Mouse (Mus musculus) right cerebral cortex, postnatal 10 days (tissue): ENCODE results near the gene Slc23a2.

ENCODE experiments used
- DNase-seq, 2 experiments: peaks; one replicate each; pipeline ENCODE4 v3.0.0; 2021; ENCODE audit warnings: low spot score in 2 of 2

The Slc23a2 gene

DNA sequence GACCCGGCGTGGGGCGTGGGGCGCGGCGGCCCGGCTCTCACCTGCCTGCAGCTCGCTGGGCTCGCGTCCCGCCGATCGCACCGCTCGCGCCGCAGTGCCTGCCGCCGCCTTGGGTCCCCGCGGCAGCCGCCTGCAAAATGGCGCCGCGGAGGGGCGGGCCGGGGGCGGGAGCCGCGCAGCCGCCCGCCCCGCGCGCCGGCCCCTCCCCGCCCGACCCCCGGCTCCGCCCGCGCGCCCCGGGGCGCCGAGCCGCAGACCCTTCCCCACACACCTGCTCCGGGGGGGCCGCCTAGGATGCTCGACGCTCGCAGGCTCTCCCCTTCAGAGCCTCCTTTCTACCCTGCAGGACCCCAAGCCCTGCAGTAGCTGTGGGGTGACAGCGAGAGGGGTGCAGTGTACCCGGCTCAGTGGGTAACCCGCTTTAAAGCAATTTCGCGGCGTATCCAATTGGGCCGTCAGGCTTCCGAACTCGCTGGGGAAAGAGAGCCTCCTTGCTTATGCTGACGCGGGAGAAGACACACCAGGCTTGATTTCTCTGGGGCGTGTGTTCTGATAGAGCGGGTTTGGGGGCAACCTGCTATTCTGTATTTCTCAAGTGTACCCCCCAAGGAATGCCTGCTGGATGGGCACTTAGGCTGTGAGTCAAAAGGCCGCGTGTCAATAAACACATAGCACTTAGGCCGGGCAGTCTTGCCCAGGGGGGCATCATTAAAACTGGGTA is at the start of gene Slc23a2:
Slc23a2 (minus strand) TSS at position 138 of the 721 bp plus-strand sequence.
- DNase-seq, result peak; percentile 74 to 76

DNA sequence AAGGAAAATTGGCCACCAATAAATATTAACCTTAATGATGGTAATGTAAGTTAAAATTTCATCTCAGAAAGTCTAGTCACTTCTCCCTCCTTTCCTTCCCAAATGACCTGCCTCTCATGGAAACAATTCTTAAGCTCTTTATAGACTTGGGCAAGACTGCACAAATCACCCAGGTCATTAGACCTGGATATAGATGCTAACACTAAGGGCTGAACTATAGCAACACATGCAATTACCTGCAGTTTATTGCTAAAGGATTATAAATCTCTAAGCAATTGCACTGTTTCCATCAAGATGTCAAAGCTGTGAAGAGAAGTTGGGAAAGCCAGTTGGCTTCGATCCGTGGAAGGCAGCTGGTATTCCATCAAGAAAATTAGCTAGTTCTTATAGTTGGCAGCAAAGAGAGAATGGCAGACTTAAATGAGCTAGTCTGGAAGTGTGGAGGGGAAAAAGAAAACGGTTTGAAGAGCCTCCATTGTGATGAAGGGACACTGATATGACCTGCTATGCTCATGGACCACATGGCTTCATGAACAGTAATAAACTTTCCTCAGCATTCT is 45.8 kb upstream of the Slc23a2 start:
- peak in 1 of 2 experiments; percentile 31 for DNase-seq

DNA sequence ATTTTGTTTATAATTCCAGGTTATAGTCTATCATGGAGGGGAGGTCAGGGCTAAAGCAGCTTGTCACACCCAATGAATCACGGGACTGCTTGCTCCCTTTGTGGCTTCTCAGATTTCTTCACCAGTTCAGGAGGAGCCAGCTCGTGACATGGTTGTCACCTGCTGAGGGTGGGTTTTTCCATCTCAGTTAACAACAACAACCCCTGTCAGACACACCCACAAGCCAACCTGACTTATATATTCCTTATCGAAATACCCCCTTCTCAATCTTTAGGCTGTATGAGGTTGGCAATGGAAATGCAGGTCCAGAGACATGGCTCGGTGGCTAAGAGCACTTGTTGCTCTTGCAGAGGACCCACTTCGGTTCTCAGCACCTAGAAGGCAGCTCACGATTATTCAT is 39.0 kb upstream of the Slc23a2 start:
- no peak for DNase-seq

DNA sequence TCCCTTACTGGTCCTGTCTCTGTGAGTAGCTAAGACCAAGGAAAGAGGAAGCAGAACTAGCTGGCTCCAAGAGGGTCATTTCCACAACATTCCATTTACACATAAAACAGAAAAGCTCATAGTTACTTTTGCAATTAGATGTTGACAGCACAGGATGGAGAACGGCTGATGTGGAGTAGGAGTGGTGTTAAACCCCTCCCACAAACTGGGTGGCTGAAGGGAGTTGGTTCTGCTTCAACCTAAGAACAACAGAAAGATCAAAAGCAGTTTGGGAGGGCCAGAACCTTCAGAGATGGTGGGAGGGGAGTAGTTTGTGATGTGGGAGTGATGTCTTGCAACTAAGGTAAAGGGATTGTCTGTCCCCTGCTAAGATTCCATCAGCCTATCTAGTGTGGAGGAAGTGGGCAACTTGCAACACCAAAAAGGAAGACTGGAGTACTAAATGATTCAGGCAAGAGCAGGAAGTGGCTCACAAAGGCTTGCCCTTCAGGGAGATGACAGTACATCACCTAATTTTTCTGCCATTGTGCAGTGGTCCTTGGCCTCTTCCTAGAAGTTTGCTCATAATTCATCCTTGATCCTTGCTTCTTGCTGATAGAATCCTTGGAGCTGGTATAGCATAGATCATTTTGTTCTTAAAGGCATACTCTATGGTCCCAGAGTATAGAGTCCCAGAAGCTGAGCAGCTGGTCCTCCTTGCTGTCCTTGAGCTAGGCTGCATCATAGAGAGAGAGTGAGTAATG is 35.7 kb upstream of the Slc23a2 start:
- no peak for DNase-seq

DNA sequence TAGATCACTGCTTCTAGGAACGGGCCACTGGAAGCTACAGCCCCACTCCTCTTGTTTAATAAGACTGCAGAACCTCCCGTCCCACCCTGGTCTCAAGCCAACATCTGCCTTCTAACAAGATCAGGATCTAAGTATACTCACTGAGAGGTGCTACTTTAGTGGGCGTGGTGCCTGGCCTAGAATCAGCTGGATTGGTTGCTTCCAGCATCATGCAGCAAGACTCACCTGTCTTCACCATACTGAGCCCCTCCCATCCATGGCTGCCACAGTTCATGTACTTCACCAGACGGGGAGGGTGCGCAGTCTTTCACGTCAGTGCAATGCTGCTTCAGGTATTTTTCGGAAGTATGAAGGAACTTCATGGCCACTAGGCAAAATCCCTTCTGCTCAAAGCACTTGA is 34.5 kb upstream of the Slc23a2 start:
- DNase-seq, result no peak

DNA sequence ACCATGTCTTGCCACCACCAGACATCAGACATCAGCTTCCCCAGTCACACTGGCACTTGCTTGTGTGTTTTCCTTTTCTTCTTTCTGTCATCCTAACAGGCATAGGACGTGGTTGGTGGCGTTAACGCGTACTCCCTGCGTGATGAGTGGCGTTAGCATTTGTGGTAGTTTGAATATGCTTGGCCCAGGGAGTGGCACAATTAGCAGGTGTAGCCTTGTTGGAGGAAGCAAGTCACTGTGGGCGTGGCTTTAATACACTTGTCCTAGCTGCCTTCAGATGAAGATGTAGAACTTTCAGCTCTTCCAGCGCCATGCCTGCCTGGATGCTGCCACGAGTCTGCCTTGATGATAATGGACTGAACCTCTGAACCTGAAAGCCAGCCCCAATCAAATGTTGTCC is 32.5 kb upstream of the Slc23a2 start:
- no peak for DNase-seq

DNA sequence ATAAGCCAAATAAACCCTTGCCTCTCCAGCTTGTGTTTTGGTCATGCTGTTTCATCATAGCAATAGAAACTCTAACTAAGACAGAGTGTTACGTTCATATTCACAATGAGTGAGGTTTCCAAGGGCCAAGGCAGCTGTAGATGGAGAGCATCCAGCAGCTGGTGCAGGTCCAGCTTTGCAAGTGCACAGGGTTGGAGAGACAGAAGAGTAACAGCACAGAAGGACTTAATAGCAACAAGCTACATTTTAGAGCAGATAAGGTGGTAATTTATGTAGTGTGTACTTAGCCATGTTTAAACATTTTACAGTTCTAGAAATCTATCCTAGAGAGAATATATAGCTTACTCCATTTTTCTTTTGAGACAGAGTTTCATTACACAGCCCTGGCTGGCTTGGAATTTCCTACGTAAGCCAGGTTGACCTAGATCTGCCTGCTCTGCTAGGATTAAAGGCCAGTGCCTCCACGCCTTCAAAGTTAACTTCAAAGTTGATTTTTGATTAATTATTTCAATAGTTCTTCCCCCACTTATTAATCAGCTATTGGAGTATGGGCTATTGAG is 31.5 kb upstream of the Slc23a2 start:
- peak; percentile 50 to 52 for DNase-seq

DNA sequence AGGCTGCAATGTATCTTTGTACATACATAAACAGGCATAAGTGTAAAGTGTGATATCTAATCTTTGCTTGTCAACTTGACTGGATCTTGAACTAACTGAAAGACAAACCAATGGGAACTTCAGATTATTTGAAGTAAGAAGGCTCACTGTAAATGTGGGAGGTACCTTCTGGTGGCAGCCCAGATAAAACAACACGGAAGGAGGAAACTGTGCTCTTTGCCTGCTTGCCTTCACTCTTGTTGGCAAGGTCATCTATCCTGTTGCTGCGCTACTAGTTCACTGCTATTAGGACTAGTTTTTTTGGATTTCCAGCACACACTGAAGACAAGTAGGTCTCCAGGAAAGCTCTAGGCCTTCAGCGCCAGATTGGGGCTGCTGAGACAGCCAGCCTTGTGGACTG is 29.1 kb upstream of the Slc23a2 start:
- DNase-seq, result no peak

DNA sequence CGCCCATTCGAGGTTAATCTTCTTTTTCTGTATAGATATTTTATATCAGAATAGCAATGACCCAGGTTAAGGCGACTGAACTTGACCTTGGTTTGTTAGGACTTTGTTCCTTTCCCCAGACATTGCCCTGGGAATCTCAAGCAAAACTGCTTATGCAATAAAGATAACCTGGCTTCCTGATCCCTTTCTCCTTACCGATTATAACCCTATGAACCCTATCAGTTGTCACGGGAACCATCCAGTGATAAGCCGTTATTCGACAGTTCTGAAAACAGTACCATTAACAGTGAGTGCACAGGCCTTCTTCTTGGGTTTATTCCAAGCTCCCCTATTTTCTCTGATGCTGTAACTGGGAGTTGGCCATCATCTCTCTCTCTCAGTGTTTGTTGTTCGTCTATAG is 27.0 kb upstream of the Slc23a2 start:
- no peak for DNase-seq

DNA sequence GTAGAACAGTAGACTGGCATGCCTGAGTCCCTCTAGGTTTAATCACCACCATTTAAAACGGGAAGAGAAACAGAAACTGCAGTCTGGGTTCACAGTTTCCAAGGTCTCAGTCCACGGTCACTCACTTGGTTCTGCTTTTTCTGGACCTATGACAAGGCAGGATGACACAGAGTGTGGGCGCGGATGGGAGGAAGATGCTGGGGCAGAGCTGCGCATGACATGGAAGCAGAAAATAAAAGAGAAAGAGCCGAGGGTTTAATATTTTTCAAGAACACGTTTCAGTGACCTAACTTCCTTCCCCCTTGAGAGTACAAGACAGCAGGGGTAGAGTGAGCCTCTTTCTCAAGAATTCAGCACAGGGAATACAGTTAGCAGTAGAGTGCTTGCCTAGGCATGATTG is 24.2 kb upstream of the Slc23a2 start:
- no peak for DNase-seq

DNA sequence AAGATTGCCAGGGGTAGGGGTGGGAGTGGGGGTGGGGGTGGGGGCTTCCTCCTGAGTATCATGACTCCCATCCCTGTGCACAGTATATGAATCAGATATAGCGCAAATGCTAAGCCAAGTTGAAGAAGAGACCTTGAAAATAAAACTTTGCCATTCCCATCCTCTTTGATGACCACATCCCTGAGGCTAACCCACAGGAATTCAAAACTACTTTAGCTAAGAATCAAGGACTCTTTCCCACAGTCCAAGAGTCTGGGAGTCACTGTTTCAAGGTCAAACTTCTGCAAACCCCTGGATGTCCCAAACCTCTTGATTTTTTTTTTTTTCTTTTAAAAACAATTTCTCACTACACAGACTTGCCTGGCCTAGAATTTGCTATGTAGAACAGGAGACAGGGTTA is 18.7 kb upstream of the Slc23a2 start:
- DNase-seq, result no peak

DNA sequence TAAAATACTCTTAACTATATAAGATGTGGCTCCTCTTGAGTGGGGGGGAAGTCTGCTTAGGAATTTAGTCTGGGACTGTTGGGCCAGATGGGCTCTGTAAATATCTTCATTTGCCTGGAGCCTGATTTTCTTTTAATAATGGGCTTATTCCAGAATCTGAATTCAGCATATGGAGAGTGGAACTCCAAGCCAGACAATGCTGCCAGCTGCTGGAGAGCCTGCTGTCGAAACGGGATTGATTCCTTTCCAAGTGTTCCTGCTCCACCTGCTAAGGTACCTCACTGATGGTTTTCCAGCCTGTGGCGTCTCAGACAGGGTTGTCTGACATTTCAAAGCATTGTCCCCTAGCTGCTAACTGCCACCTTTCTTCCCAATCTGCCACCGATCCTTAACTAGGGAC is 12.6 kb upstream of the Slc23a2 start:
- peak; percentile 55 to 77 for DNase-seq

DNA sequence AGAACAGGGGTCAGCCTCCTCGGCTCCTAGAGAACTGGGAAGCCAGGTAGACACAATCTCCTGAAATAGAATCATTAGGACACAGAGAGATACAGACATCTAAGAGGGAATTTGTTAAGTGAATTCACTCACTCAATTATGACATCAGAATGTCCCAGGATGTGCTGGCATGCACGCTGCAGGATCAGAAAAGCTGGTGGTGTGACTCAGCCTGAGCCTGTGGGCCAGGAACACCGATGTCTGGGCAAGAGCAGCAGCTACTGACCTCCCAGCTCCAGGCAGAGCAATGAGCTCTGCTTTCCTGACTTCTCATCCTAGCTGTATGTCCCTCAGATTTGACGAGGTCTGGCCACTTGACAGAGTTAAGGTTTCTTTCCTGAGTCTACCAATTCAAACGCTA is 7.8 kb upstream of the Slc23a2 start:
- no peak for DNase-seq

DNA sequence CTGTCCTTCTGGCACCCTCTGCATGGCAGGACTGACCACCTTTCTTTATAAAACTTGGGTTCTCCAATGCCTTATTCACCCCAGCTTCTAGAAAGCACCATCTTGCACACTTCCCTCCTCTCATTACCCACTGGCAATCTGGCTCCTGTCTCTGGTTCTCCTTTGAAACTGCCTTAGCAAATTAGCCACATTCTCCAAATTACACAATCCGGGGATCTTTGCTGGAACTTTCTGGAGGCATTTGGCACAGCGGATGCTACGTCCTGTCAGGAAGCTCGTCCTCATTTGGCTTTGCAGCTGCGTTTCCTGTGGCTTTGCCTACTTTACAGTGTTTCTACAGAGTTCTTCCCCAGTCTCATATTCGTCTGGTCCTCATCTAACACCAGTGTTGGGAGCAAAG is 6.7 kb upstream of the Slc23a2 start:
- DNase-seq, result no peak

DNA sequence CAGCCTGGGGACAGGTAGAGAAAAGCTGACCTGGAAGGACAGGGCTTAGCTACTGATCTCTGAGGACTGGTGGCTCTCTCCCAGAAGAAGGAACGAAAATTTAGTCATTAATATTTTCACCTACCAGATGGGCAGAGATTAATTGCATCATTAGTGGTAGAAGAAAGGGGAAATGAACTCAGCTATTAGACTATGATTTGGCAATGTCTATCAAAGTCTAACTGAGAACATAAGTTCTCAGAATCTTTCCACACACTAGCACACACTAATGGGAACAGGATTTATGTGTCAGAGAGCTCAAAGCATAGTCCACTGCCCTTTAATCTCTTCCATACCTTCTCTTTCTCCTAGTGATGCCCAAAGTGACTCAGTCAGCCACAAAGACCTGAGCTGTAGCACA is 6.0 kb upstream of the Slc23a2 start:
- DNase-seq, result no peak

DNA sequence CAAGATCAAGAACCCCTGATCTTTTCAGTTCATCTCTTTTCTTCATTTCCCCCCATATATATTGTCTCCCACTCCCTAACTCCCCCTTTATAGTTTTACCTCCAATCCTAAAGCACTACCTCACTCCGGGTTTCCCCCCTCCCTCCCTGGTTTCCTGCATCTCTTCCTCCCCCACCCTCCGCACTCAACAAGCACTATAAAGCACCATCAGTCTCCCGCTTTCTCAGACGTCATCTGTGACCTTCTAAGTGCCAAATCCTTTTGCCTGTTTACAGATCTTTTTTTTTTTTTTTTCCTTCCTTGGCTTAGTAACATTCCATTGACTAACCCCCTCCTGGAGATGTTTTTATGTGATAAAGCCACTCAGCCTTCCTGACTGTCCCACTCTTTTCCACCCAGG is 1.6 kb upstream of the Slc23a2 start:
- DNase-seq, result no peak

DNA sequence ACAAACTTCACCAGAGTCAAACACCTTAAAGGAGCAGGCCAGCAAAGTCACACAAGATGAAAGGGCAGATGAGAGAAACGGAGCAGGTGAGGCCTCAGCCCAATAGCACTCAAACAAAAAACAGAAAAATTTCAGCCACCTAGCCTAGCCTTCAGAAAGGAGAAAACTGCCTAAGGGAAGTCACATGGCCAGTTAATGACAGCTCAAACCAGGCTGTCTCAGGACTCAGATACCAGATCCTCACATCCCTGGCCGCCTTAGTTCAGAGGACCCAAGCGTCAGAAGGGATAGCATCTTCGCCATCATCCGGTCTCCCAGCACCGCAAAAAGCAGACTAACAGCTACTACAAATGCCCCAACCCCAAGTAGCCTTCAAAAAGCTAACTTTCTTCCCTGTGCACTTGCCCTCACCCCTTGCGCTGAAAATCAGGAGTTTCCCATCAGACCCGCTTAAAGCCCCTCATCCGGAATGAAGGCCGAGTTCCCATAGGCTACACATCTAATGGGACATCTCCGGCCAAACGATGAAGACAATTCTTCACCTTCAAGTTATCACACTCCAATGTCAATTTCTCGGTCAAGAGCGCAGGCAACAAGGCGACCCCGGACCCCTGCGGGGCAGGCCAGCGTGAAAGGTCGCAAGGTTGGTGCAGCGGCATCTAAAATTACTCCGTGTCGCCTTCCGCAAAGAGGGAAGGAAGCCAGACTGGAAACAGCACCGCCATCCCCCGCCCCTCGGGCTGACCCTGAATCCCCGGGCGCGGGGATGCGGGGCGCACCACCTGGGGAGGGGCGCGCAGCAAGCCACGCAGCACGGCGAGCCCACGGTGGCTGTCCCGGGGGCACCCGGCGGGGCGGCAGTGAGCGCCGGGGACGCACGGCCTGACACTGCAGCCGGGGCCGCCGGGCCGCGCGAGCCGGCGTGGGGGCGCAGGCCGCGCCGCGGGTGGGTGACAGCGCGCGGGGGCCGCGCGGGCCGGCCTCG is 673 bp downstream of the Slc23a2 start:
- peak in 1 of 2 experiments; percentile 43 for DNase-seq

DNA sequence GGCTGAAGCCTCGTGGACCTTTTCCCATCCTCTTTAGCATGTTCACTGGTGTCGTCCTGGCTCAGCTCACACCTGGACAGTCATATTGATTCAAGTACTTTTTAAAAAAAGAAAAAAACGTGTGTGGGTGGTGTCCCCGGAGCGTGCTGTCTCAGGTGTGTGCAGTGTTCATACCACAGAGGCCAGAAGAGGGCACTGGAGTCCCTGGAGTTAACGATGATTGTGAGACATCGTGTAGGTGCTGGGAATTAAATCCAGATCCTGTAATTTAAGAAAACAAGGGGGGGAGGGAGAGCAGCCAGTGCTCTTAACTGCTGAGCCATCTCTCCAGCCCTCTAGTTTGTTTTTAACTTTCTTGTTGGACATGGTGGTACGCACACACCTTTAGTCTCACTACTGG is 2.3 kb downstream of the Slc23a2 start:
- DNase-seq, result no peak

DNA sequence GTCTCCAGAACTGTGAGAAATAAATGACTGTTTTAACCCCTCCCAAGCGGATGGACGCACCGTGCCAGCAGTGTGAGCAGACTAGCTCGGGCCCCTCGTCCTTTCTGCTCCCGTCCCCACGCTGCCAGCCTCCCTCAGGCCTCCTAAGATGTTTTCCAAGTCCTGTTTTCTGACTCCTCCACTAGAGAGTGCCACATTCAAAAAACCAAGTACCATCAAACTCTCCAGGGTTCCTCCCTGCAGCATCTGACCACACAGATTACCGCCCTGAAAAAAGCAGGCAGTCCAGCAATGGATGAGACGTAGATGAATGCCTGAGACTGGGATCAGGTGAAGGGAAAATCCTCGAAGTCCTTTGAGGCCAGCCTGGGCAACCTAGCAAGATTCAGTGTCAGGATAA is 4.4 kb downstream of the Slc23a2 start:
- no peak for DNase-seq

DNA sequence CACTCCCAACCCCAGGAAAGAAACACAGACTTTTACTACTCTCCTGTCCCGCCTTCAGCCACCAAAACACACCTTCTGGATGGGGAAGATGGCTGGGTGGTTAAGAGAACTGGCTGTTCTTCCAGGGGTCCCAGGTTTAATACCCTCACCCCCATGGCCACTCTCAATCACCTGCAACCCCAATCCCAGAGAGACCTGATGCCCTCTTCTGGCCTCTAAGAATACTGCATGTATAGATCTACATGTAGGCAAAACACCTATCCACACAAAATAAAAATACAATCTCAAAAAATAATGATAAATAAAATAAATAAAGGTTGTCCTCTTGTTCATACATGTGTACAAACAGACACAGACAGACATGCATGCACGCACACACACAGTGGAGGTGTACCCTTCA is 5.8 kb downstream of the Slc23a2 start:
- no peak for DNase-seq

DNA sequence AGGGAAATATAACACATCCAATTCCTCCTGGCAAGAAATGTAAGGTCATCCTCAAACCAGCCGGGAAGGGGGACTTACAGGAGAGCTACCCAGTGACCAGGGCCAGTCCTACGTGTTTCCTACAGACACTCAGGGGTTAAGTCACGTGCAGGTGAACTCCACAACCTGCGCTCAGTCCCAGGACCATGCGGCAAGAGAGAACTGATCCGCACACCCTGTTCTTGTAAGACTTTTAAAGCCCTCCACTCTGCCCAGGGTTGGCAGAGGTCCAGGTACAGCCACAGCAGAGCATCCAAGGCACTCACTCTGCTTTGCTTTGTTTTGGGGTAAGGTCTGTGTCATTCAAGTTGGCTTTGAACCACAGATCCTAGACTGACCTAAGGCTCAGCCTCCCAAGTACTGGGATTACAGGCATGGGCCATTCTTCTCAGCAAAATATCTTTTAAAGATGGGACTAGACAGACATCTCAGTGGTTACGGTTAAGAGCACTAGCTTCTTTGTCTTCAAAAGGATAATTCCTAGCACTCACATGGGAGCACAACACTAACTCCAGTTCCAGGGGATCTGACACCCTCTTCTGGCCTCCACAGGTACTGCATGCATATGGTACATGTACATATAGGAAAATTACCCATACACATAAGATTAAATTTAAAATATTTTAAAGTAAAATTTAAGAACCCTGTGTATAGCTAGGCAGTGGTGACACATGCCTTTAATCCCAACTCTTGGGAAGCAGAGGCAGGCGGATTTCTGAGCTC is 8.9 kb downstream of the Slc23a2 start:
- DNase-seq, result peak in 1 of 2 experiments; percentile 58
